Mouse (Mus musculus): ENCODE data around the gene Kat6b. TPM values are rescaled to one million over a fixed set of nuclear protein-coding genes. Genes with fewer than 3 reads are reported as not detected.

The Kat6b gene
- polyA plus RNA-seq, 1 experiment: 22.5 TPM

DNA sequence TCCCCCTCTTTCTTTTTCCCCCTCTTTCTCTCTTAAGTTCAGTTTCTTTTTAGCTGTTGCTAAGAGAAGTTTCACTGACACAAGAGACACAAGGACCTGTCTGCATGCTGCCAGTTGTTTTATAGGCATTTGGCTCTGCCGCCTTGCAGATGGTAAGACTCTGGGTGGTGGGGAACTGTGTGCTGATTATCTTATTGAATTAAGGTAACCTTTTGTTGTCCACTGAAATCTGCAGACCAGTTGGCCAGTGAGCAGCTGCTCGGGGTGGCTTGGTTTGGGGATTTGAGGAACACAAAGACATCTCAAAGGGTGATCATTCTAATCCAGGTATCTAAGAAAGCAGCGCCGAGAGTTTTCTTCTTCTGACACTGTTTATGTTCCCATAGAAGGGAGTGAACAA is 52.3 kb downstream of the Kat6b start:
- DNase-seq: no peak
- no peak overlapping the region for H3K4me3 ChIP-seq (replicated peaks; ENCODE audit: insufficient read depth, low read depth, low read length)
- peaks cover 14% of the 10 kb centered on the region; the same call in 1 of the 2 replicates for H3K4me1 ChIP-seq (ENCODE audit: control insufficient read depth, insufficient read depth, low read length)
- no peaks in the 10 kb centered on the region for H3K27me3 ChIP-seq (ENCODE audit: control insufficient read depth, insufficient read depth, low read length)
- TF ChIP-seq CTCF (IDR thresholded peaks at IDR 0.05; ENCODE audit: borderline replicate concordance, insufficient read depth, low read depth, low read length) (no peak), POLR2A (IDR thresholded peaks at IDR 0.05; ENCODE audit: borderline replicate concordance, insufficient read depth, low read length) (no peak)
- H3K27ac ChIP-seq (ENCODE audit: insufficient read depth, low read length): no peak overlapping the region
- whole genome bisulfite sequencing: 57% methylated on average over 4 of the region's 4 CpGs

GRCm38 (mm10) chr14:21534066-21534465 is 52.8 kb downstream of the Kat6b start:
- DNase-seq: no peak
- Histone ChIP-seq H3K4me1 (ENCODE audit: control insufficient read depth, insufficient read depth, low read length) (peaks cover 14% of the 10 kb centered on the region; the same call in 1 of the 2 replicates), H3K4me3 (replicated peaks; ENCODE audit: insufficient read depth, low read depth, low read length) (no peak overlapping the region), H3K27ac (ENCODE audit: insufficient read depth, low read length) (no peak overlapping the region), H3K27me3 (ENCODE audit: control insufficient read depth, insufficient read depth, low read length) (no peaks in the 10 kb centered on the region)
- TF ChIP-seq POLR2A (IDR thresholded peaks at IDR 0.05; ENCODE audit: borderline replicate concordance, insufficient read depth, low read length) (no peak), CTCF (IDR thresholded peaks at IDR 0.05; ENCODE audit: borderline replicate concordance, insufficient read depth, low read depth, low read length) (no peak)
- 6% methylated on average over 2 of the region's 2 CpGs for WGBS

DNA sequence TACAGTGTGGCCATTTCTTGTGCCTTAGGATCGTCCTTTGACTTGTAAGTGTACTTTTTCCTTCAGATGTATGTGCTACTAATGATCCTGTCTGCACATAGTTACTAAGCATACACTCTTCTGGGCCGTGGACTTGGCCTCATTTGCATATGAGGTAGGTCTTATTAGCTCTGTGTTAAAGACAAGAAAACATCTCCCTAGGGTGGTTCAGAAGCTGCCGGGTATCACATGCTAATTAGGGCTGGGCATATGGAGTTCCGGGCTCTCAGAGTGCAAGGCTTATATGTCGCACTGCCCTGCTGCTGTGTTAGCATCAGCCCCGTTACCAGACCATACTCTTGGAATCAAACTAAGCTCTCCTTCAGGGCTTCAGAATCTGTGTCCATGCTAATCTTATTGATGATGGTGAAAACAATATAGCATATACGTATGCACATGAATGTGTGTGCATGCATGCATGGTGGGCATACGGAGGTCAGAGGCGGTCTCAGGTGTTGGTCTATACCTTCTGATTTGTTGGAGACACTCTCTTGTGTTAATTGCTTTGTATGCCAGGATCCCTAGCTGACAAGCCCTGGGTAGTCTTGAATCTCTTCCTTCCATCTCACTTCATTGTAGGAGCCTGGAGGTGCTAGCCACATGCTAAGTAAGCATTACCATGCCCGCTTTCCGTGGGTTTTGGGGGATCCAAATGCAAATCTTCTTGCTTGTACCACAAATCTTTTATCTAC is 53.5 kb downstream of the Kat6b start:
- WGBS: 57% methylated on average over 11 of the region's 11 CpGs
- Histone ChIP-seq H3K27me3 (ENCODE audit: control insufficient read depth, insufficient read depth, low read length) (no peaks in the 10 kb centered on the region), H3K27ac (ENCODE audit: insufficient read depth, low read length) (no peak overlapping the region), H3K4me1 (ENCODE audit: control insufficient read depth, insufficient read depth, low read length) (peaks cover 14% of the 10 kb centered on the region; the same call in 1 of the 2 replicates), H3K4me3 (replicated peaks; ENCODE audit: insufficient read depth, low read depth, low read length) (no peak overlapping the region)
- no peak for DNase-seq
- TF ChIP-seq POLR2A (IDR thresholded peaks at IDR 0.05; ENCODE audit: borderline replicate concordance, insufficient read depth, low read length) (no peak), CTCF (IDR thresholded peaks at IDR 0.05; ENCODE audit: borderline replicate concordance, insufficient read depth, low read depth, low read length) (no peak)

- WGBS: 92% methylated on average over 11 of the region's 11 CpGs
- no peak overlapping the region for H3K27ac ChIP-seq (ENCODE audit: insufficient read depth, low read length)
- peaks cover 14% of the 10 kb centered on the region; the same call in 1 of the 2 replicates for H3K4me1 ChIP-seq (ENCODE audit: control insufficient read depth, insufficient read depth, low read length)
- H3K27me3 ChIP-seq (ENCODE audit: control insufficient read depth, insufficient read depth, low read length): no peaks in the 10 kb centered on the region
- H3K4me3 ChIP-seq (replicated peaks; ENCODE audit: insufficient read depth, low read depth, low read length): no peak overlapping the region
- no peak for DNase-seq
- TF ChIP-seq POLR2A (IDR thresholded peaks at IDR 0.05; ENCODE audit: borderline replicate concordance, insufficient read depth, low read length) (no peak), CTCF (IDR thresholded peaks at IDR 0.05; ENCODE audit: borderline replicate concordance, insufficient read depth, low read depth, low read length) (no peak)
Observed at GRCm38 (mm10) chr14:21536485-21537181, 55.4 kb downstream of the Kat6b start.

GRCm38 (mm10) chr14:21537838-21538237 is 56.6 kb downstream of the Kat6b start:
- Histone ChIP-seq H3K4me1 (ENCODE audit: control insufficient read depth, insufficient read depth, low read length) (peaks cover 14% of the 10 kb centered on the region; the same call in 1 of the 2 replicates), H3K4me3 (replicated peaks; ENCODE audit: insufficient read depth, low read depth, low read length) (no peak overlapping the region), H3K27me3 (ENCODE audit: control insufficient read depth, insufficient read depth, low read length) (no peaks in the 10 kb centered on the region), H3K27ac (ENCODE audit: insufficient read depth, low read length) (no peak overlapping the region)
- TF ChIP-seq POLR2A (IDR thresholded peaks at IDR 0.05; ENCODE audit: borderline replicate concordance, insufficient read depth, low read length) (no peak), CTCF (IDR thresholded peaks at IDR 0.05; ENCODE audit: borderline replicate concordance, insufficient read depth, low read depth, low read length) (no peak)
- 24% methylated on average over 3 of the region's 3 CpGs for WGBS
- no peak for DNase-seq

- Histone ChIP-seq H3K4me3 (replicated peaks; ENCODE audit: insufficient read depth, low read depth, low read length) (no peak overlapping the region), H3K4me1 (ENCODE audit: control insufficient read depth, insufficient read depth, low read length) (peaks cover 6% of the 10 kb centered on the region; the same call in 1 of the 2 replicates), H3K27me3 (ENCODE audit: control insufficient read depth, insufficient read depth, low read length) (no peaks in the 10 kb centered on the region), H3K27ac (ENCODE audit: insufficient read depth, low read length) (no peak overlapping the region)
- TF ChIP-seq CTCF (IDR thresholded peaks at IDR 0.05; ENCODE audit: borderline replicate concordance, insufficient read depth, low read depth, low read length) (no peak), POLR2A (IDR thresholded peaks at IDR 0.05; ENCODE audit: borderline replicate concordance, insufficient read depth, low read length) (no peak)
- no peak for DNase-seq
- WGBS: 95% methylated on average over 3 of the region's 3 CpGs
Observed at GRCm38 (mm10) chr14:21539731-21540130, 58.5 kb downstream of the Kat6b start.

GRCm38 (mm10) chr14:21540361-21540760 is 59.1 kb downstream of the Kat6b start:
- 71% methylated on average over 3 of the region's 3 CpGs for WGBS
- Histone ChIP-seq H3K4me3 (replicated peaks; ENCODE audit: insufficient read depth, low read depth, low read length) (no peak overlapping the region), H3K27me3 (ENCODE audit: control insufficient read depth, insufficient read depth, low read length) (no peaks in the 10 kb centered on the region), H3K4me1 (ENCODE audit: control insufficient read depth, insufficient read depth, low read length) (peaks cover 5% of the 10 kb centered on the region; the same call in 1 of the 2 replicates), H3K27ac (ENCODE audit: insufficient read depth, low read length) (no peak overlapping the region)
- no peak for TF ChIP-seq POLR2A (IDR thresholded peaks at IDR 0.05; ENCODE audit: borderline replicate concordance, insufficient read depth, low read length)
- TF ChIP-seq CTCF (IDR thresholded peaks at IDR 0.05; ENCODE audit: borderline replicate concordance, insufficient read depth, low read depth, low read length): no peak
- no peak for DNase-seq
